Mouse (Mus musculus) ES-E14 (cell line): ENCODE results near the gene Eps8l3.
"Not testable (repeated sequence)": the region's sequence is repeated elsewhere in the genome, so short reads cannot be mapped to it uniquely, and the experiment has no call there.

Experiments
- HCFC1 ChIP-seq: IDR thresholded peaks from 2 replicates; pipeline ENCODE4 v1.6.1; 2012; ENCODE audit warnings: low read length, inconsistent platforms, borderline replicate concordance; ENCODE audit not compliant: insufficient read depth
- MAFK ChIP-seq: IDR thresholded peaks from 2 replicates; pipeline ENCODE4 v1.6.1; 2014; ENCODE audit warnings: mild to moderate bottlenecking, low read depth, low read length, inconsistent platforms; ENCODE audit not compliant: insufficient read depth
- ZNF384 ChIP-seq: IDR thresholded peaks from 2 replicates; pipeline ENCODE4 v1.6.1; 2012; ENCODE audit warnings: low read depth, low read length, inconsistent platforms

GRCm38 (mm10) chr3:107861483-107861882 lies 15.5 kb upstream of the Eps8l3 start:
- TF ChIP-seq HCFC1, MAFK, ZNF384: not testable (repeated sequence)
